Mouse (Mus musculus): ENCODE data around the gene Gpr182. TPM values are rescaled to one million over a fixed set of nuclear protein-coding genes. Genes with fewer than 3 reads are reported as not detected.

The Gpr182 gene
- total RNA-seq, 2 experiments from 2014 or later, result 1.5 to 1.9 TPM

- peak; percentile 16 to 40 for DNase-seq (ENCODE audit: low spot score in 2 of 2)
- intact Hi-C loops (cut with DNase I), result loop anchor here (2.0 to 5.0 kb wide), 3 partner anchors 61 to 268 kb away; partner anchors contain the start of gene Hsd17b6
These were observed 11.8 kb downstream of the Gpr182 start for GRCm38 (mm10) chr10:127739661-127740161.

GRCm38 (mm10) chr10:127739083-127739660 lies 12.4 kb downstream of the Gpr182 start, which contains the start of gene Zbtb39:
TSS of gene Zbtb39 (plus strand) at chr10:127739538.
- peak; percentile 65 to 77 for DNase-seq (ENCODE audit: low spot score in 2 of 2)
- intact Hi-C loops (cut with DNase I), result loop anchor here (2.0 kb wide), 2 partner anchors 60 to 198 kb away; no protein-coding TSS in a partner anchor

- intact Hi-C loops (cut with DNase I), result loop anchor here (2.0 kb wide), 2 partner anchors 60 to 198 kb away; no protein-coding TSS in a partner anchor
- no peak for DNase-seq (ENCODE audit: low spot score in 2 of 2)
These were observed 13.2 kb downstream of the Gpr182 start for GRCm38 (mm10) chr10:127738151-127738882.

GRCm38 (mm10) chr10:127737552-127737951 lies 14.0 kb downstream of the Gpr182 start:
- DNase-seq (ENCODE audit: low spot score in 2 of 2), result no peak
- intact Hi-C loops (cut with DNase I), result no loop called here

GRCm38 (mm10) chr10:127736916-127737315 lies 14.6 kb downstream of the Gpr182 start:
- no peak for DNase-seq (ENCODE audit: low spot score in 2 of 2)
- intact Hi-C loops (cut with DNase I), result no loop called here

GRCm38 (mm10) chr10:127736266-127736665 lies 15.3 kb downstream of the Gpr182 start:
- no peak for DNase-seq (ENCODE audit: low spot score in 2 of 2)
- intact Hi-C loops (cut with DNase I), result no loop called here

- peak in 1 of 2 experiments; percentile 38 for DNase-seq (ENCODE audit: low spot score in 2 of 2)
- intact Hi-C loops (cut with DNase I), result loop anchor here (1.0 to 5.0 kb wide), 2 partner anchors 40 to 92 kb away; partner anchors contain the start of gene Stat6
These were observed 17.1 kb downstream of the Gpr182 start for GRCm38 (mm10) chr10:127734434-127734833.

- intact Hi-C loops (cut with DNase I), result loop anchor here (5.0 kb wide), 1 partner anchor 89 kb away; the partner anchor contains the start of gene Stat6
- no peak for DNase-seq (ENCODE audit: low spot score in 2 of 2)
These were observed 20.1 kb downstream of the Gpr182 start for GRCm38 (mm10) chr10:127731397-127731796.

GRCm38 (mm10) chr10:127730933-127731310 lies 20.6 kb downstream of the Gpr182 start:
- intact Hi-C loops (cut with DNase I), result loop anchor here (5.0 kb wide), 1 partner anchor 89 kb away; the partner anchor contains the start of gene Stat6
- DNase-seq (ENCODE audit: low spot score in 2 of 2), result no peak

- intact Hi-C loops (cut with DNase I), result loop anchor here (5.0 kb wide), 1 partner anchor 88 kb away; the partner anchor contains the start of gene Stat6
- DNase-seq (ENCODE audit: low spot score in 2 of 2), result peak in 1 of 2 experiments; percentile 64
These were observed 21.1 kb downstream of the Gpr182 start for GRCm38 (mm10) chr10:127730285-127730932.

GRCm38 (mm10) chr10:127728437-127728836 lies 23.1 kb downstream of the Gpr182 start:
- intact Hi-C loops (cut with DNase I), result no loop called here
- peak in 1 of 2 experiments; percentile 46 for DNase-seq (ENCODE audit: low spot score in 2 of 2)

- intact Hi-C loops (cut with DNase I), result no loop called here
- no peak for DNase-seq (ENCODE audit: low spot score in 2 of 2)
These were observed 26.4 kb downstream of the Gpr182 start for GRCm38 (mm10) chr10:127725136-127725535.

GRCm38 (mm10) chr10:127724178-127724577 lies 27.4 kb downstream of the Gpr182 start, which contains the start of gene Tac2:
TSS of gene Tac2 (plus strand) at chr10:127724478.
- intact Hi-C loops (cut with DNase I), result no loop called here
- DNase-seq (ENCODE audit: low spot score in 2 of 2), result no peak

GRCm38 (mm10) chr10:127721671-127722418 lies 29.7 kb downstream of the Gpr182 start:
- DNase-seq (ENCODE audit: low spot score in 2 of 2), result peak in 1 of 2 experiments; percentile 35
- intact Hi-C loops (cut with DNase I), result no loop called here

- intact Hi-C loops (cut with DNase I), result no loop called here
- DNase-seq (ENCODE audit: low spot score in 2 of 2), result no peak
These were observed 38.8 kb downstream of the Gpr182 start for GRCm38 (mm10) chr10:127712736-127713135.

GRCm38 (mm10) chr10:127710331-127710730 lies 41.2 kb downstream of the Gpr182 start:
- intact Hi-C loops (cut with DNase I), result no loop called here

GRCm38 (mm10) chr10:127708850-127709370 lies 42.6 kb downstream of the Gpr182 start:
- no peak for DNase-seq (ENCODE audit: low spot score in 2 of 2)
- intact Hi-C loops (cut with DNase I), result no loop called here

More at GRCm38 (mm10) chr10:127710331-127710730, 41.2 kb downstream of the Gpr182 start:
- DNase-seq (ENCODE audit: low spot score in 2 of 2), result no peak

- intact Hi-C loops (cut with DNase I), result no loop called here
- DNase-seq (ENCODE audit: low spot score in 2 of 2), result no peak
These were observed 43.8 kb downstream of the Gpr182 start for GRCm38 (mm10) chr10:127707721-127708120.

- no peak for DNase-seq (ENCODE audit: low spot score in 2 of 2)
These were observed 45.7 kb downstream of the Gpr182 start for GRCm38 (mm10) chr10:127705783-127706182.

More at GRCm38 (mm10) chr10:127705783-127706182, 45.7 kb downstream of the Gpr182 start:
- intact Hi-C loops (cut with DNase I), result no loop called here

All from left cerebral cortex, postnatal 25 days (tissue).